Mouse (Mus musculus) E14TG2a.4 (cell line): ENCODE measurements around the gene Tsnaxip1.

Source experiments
- H3K27me3 ChIP-seq: 2 replicates; pipeline ENCODE4 v1.6.1; 2014; ENCODE audit warnings: low read length, control low read depth; ENCODE audit not compliant: insufficient read depth
- H3K36me3 ChIP-seq: 2 replicates; pipeline ENCODE4 v1.6.1; 2014; ENCODE audit warnings: low read length, control low read depth; ENCODE audit not compliant: insufficient read depth
- H3K4me1 ChIP-seq: replicated peaks from 2 replicates; pipeline ENCODE4 v1.6.1; 2014; ENCODE audit warnings: low read depth, low read length, control low read depth
- H3K4me3 ChIP-seq: replicated peaks from 2 replicates; pipeline ENCODE4 v1.5.1; 2014; ENCODE audit warnings: mild to moderate bottlenecking, low read length
- H3K9me3 ChIP-seq: 2 replicates; pipeline ENCODE4 v1.6.1; 2014; ENCODE audit warnings: low read length, control low read depth
- CTCF ChIP-seq: conservative IDR thresholded peaks from 2 replicates; pipeline ENCODE4 v1.5.1; 2014; ENCODE audit warnings: low read length
- NANOG ChIP-seq: IDR thresholded peaks from 2 replicates; pipeline ENCODE4 v1.6.1; 2014; ENCODE audit warnings: borderline replicate concordance, low read length, mixed read lengths
- POU5F1 ChIP-seq: IDR thresholded peaks from 2 replicates; pipeline ENCODE4 v1.6.1; 2014; ENCODE audit warnings: low read length, borderline replicate concordance

The Tsnaxip1 gene

GRCm38 (mm10) chr8:105795785-105796184 lies 31.7 kb upstream of the Tsnaxip1 start:
- H3K27me3 ChIP-seq = no peaks in the 10 kb centered on the region
- no peak overlapping the region for H3K4me3 ChIP-seq
- no peak for TF ChIP-seq NANOG
- TF ChIP-seq POU5F1 = no peak
- TF ChIP-seq CTCF = no peak
- H3K9me3 ChIP-seq = no peaks in the 10 kb centered on the region
- H3K36me3 ChIP-seq = peaks cover 22% of the 10 kb centered on the region
- peaks cover 42% of the 10 kb centered on the region for H3K4me1 ChIP-seq

- Histone ChIP-seq H3K36me3 (peaks cover 10% of the 10 kb centered on the region; the same call in 1 of the 2 replicates), H3K4me1 (peaks cover 46% of the 10 kb centered on the region), H3K9me3 (no peaks in the 10 kb centered on the region), H3K4me3 (no peak overlapping the region), H3K27me3 (no peaks in the 10 kb centered on the region)
- TF ChIP-seq NANOG (no peak), POU5F1 (no peak), CTCF (no peak)
Measured at GRCm38 (mm10) chr8:105798408-105798807, 29.1 kb upstream of the Tsnaxip1 start.

DNA sequence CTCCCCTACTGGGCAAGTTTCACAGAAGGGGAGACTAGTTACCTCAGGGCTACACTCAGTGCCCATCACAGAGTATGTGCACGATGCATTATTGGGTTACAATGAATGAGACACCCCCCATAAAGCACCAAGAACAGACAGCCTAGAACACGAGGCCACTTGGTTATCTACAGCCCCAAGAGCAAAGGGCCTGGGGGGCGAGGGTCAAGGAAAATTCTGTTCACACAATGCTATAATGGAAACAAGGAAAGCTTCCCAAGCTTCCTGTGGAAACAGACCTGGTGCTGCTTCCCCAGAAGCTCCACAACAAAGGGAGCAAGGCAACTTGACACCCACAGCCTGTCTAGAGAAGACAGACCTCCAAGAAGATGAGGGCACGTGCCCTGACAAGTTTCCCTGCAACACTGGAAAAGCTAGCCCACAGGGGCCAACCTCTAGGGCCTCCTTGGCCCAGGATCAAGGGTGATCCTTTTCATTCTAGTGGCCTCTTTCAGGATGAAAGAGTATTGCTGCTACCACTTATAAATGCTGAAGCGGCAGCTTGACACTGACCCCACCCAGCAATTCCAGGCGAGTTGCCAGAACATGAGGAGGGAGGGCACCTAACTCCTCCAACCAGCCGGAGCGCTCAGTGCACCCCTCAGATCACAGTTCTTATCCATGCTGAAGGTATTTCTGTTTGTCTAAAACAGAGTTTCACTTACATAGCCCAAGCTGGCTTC lies 28.3 kb upstream of the Tsnaxip1 start:
- no peak overlapping the region for H3K4me3 ChIP-seq
- TF ChIP-seq NANOG (no peak), POU5F1 (no peak), CTCF (no peak; the same call in 1 of the 2 replicates)
- peaks cover 37% of the 10 kb centered on the region for H3K4me1 ChIP-seq
- no peaks in the 10 kb centered on the region for H3K27me3 ChIP-seq
- peaks cover 10% of the 10 kb centered on the region; the same call in 1 of the 2 replicates for H3K36me3 ChIP-seq
- no peaks in the 10 kb centered on the region for H3K9me3 ChIP-seq

GRCm38 (mm10) chr8:105801153-105801904 lies 26.2 kb upstream of the Tsnaxip1 start:
- H3K9me3 ChIP-seq = no peaks in the 10 kb centered on the region
- TF ChIP-seq NANOG (no peak), CTCF (no peak), POU5F1 (no peak)

GRCm38 (mm10) chr8:105804797-105805196 lies 22.7 kb upstream of the Tsnaxip1 start:
- Histone ChIP-seq H3K36me3 (peaks cover 12% of the 10 kb centered on the region), H3K4me1 (peaks cover 15% of the 10 kb centered on the region), H3K9me3 (no peaks in the 10 kb centered on the region), H3K27me3 (no peaks in the 10 kb centered on the region), H3K4me3 (no peak overlapping the region)
- no peak for TF ChIP-seq NANOG
- TF ChIP-seq POU5F1 = no peak
- no peak for TF ChIP-seq CTCF

More at GRCm38 (mm10) chr8:105801153-105801904, 26.2 kb upstream of the Tsnaxip1 start:
- H3K36me3 ChIP-seq = peaks cover 12% of the 10 kb centered on the region
- no peaks in the 10 kb centered on the region for H3K27me3 ChIP-seq
- H3K4me3 ChIP-seq = no peak overlapping the region
- peaks cover 31% of the 10 kb centered on the region for H3K4me1 ChIP-seq

- TF ChIP-seq CTCF (no peak), NANOG (no peak), POU5F1 (no peak)
- Histone ChIP-seq H3K9me3 (no peaks in the 10 kb centered on the region), H3K27me3 (no peaks in the 10 kb centered on the region), H3K36me3 (peaks cover 12% of the 10 kb centered on the region), H3K4me3 (no peak overlapping the region), H3K4me1 (peaks cover 11% of the 10 kb centered on the region)
Measured at GRCm38 (mm10) chr8:105805346-105805745, 22.2 kb upstream of the Tsnaxip1 start.

- Histone ChIP-seq H3K4me3 (no peak overlapping the region), H3K36me3 (peaks cover 16% of the 10 kb centered on the region)
Measured at GRCm38 (mm10) chr8:105805964-105806363, 21.6 kb upstream of the Tsnaxip1 start.

DNA sequence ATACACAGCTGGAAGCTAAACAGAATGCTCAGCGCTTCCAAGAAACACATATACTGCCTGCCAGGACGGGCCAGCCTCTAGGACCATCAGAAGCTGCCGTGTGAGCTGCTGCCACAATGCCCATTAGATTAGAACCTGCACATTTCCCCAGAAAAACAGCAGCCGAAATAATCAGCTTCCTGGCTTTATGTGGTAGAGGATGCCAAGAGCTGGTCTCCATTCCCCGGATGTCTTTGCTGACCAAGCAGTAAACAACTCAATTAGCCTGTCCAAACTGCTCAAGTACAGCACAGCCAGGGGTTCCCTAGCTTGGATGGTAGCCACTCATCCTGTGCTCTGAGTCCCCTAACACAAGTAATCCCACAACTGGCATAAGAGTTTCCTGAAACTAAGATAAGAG lies 19.8 kb upstream of the Tsnaxip1 start:
- Histone ChIP-seq H3K4me1 (0 out of 2 replicates have a peak, but pooled peaks cover 3% of the 10 kb centered on the region), H3K4me3 (no peak overlapping the region), H3K27me3 (no peaks in the 10 kb centered on the region), H3K9me3 (no peaks in the 10 kb centered on the region), H3K36me3 (peaks cover 34% of the 10 kb centered on the region)
- TF ChIP-seq NANOG (no peak), POU5F1 (no peak), CTCF (no peak)

More at GRCm38 (mm10) chr8:105805964-105806363, 21.6 kb upstream of the Tsnaxip1 start:
- H3K27me3 ChIP-seq = no peaks in the 10 kb centered on the region
- H3K4me1 ChIP-seq = 0 out of 2 replicates have a peak, but pooled peaks cover 6% of the 10 kb centered on the region
- TF ChIP-seq NANOG = no peak
- no peak for TF ChIP-seq CTCF
- no peak for TF ChIP-seq POU5F1
- no peaks in the 10 kb centered on the region for H3K9me3 ChIP-seq

DNA sequence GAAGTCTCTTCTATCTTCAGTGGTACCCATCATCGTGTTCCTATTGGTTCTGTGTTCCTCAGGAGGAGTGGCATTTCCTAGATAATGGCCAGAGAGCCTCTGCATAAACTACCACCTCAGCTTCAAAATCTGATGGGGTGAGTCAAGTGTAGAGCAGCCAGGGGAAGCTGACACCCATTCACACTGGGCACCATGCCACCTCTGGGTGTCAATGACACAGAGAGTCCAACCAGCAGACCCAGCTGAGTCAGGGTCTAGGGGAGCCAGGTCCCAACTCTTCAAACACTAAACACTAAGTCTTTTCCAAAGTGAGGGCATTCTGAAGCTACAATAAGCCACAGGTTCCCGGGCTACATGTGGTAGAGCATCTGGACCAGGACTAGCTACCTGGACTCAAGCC lies 19.1 kb upstream of the Tsnaxip1 start:
- Histone ChIP-seq H3K27me3 (no peaks in the 10 kb centered on the region), H3K4me3 (no peak overlapping the region), H3K36me3 (peaks cover 39% of the 10 kb centered on the region), H3K4me1 (0 out of 2 replicates have a peak, but pooled peaks cover 3% of the 10 kb centered on the region), H3K9me3 (no peaks in the 10 kb centered on the region)
- TF ChIP-seq CTCF = no peak
- no peak for TF ChIP-seq POU5F1
- TF ChIP-seq NANOG = no peak
